Mouse (Mus musculus): ENCODE measurements around the gene March8.

GRCm38 (mm10) chr6:116311411-116311810, 26.4 kb upstream of the March8 start:
- TF ChIP-seq POLR2A (IDR thresholded peaks at IDR 0.05; ENCODE audit: borderline replicate concordance, extremely low read depth, low read depth, low read length): no peak
- TF ChIP-seq CTCF (IDR thresholded peaks at IDR 0.05; ENCODE audit: insufficient read depth, low read length): no peak

Data from lung, adult 2 months (tissue).